Mouse (Mus musculus) CH12.LX (cell line): ENCODE measurements around the gene Fry. TPM values are rescaled to one million over a fixed set of nuclear protein-coding genes. Genes with fewer than 3 reads are reported as not detected.

ENCODE experiments used
- DNase-seq: peaks from one replicate; pipeline ENCODE4 v3.0.0-alpha.2; 2013; ENCODE audit errors: extremely low read depth
- H3K27ac ChIP-seq: 2 replicates; pipeline ENCODE4 v1.5.1; 2012; ENCODE audit warnings: low read depth, mild to moderate bottlenecking, control low read depth, moderate library complexity; ENCODE audit not compliant: insufficient read depth
- H3K27me3 ChIP-seq: replicated peaks from 2 replicates; pipeline ENCODE3; 2012; ENCODE audit warnings: inconsistent platforms
- H3K36me3 ChIP-seq, 2 experiments: replicated peaks in 1 of 2; 2 replicates each; pipeline versions ENCODE3 to v1.6.1; 2012; ENCODE audit warnings: inconsistent platforms in 1 of 2, low read length in 1 of 2, mild to moderate bottlenecking in 1 of 2, mixed read lengths in 1 of 2, moderate library complexity in 1 of 2; ENCODE audit not compliant: control insufficient read depth in 1 of 2, insufficient read depth in 1 of 2
- H3K4me1 ChIP-seq, 2 experiments: 2 replicates each; pipeline ENCODE4 v1.6.1; 2012; ENCODE audit warnings: inconsistent platforms in 1 of 2, moderate library complexity in 1 of 2; ENCODE audit not compliant: insufficient read depth in 2 of 2, control insufficient read depth in 1 of 2
- H3K4me2 ChIP-seq: 2 replicates; pipeline ENCODE4 v1.6.1; 2012; ENCODE audit warnings: low read depth, mild to moderate bottlenecking, control low read depth; ENCODE audit not compliant: poor library complexity, insufficient read depth, severe bottlenecking
- H3K4me3 ChIP-seq, 3 experiments: fragments of 150-350 bp in 1 of 3; sonication (generic) in 1 of 3; replicated peaks in 1 of 3; 2 replicates each; pipeline versions ENCODE3 to v1.5.1; 2011 to 2012; ENCODE audit warnings: low read depth in 2 of 3, low read length in 2 of 3, mild to moderate bottlenecking in 2 of 3, moderate library complexity in 2 of 3, control low read depth in 1 of 3, improper control_type of control experiment in 1 of 3, inconsistent platforms in 1 of 3, mixed read lengths in 1 of 3; ENCODE audit not compliant: poor library complexity in 1 of 3
- H3K79me2 ChIP-seq: replicated peaks from 2 replicates; pipeline ENCODE4 v1.6.1; 2012; ENCODE audit warnings: mild to moderate bottlenecking, moderate library complexity; ENCODE audit not compliant: control insufficient read depth, poor library complexity, insufficient read depth, severe bottlenecking; ENCODE audit errors: extremely low read depth
- H3K9ac ChIP-seq: 2 replicates; pipeline ENCODE4 v1.6.1; 2012; ENCODE audit warnings: low read depth, mild to moderate bottlenecking, control low read depth, moderate library complexity; ENCODE audit not compliant: insufficient read depth
- H3K9me3 ChIP-seq: replicated peaks from 2 replicates; pipeline ENCODE3; 2012; ENCODE audit warnings: low read length, inconsistent platforms, mixed read lengths
- BHLHE40 ChIP-seq: IDR thresholded peaks from 2 replicates; pipeline ENCODE4 v1.6.1; 2011; ENCODE audit warnings: mild to moderate bottlenecking, low read depth, low read length, improper control_type of control experiment
- CHD1 ChIP-seq: IDR thresholded peaks from 2 replicates; pipeline ENCODE4 v1.6.1; 2012; ENCODE audit warnings: low read depth, low read length, improper control_type of control experiment, inconsistent platforms
- E2F4 ChIP-seq: IDR thresholded peaks from 2 replicates; pipeline ENCODE4 v1.6.1; 2011; ENCODE audit warnings: low read depth, low read length, improper control_type of control experiment; ENCODE audit not compliant: insufficient replicate concordance
- ELF1 ChIP-seq: IDR thresholded peaks from 2 replicates; pipeline ENCODE4 v1.6.1; 2014; ENCODE audit warnings: low read depth, mild to moderate bottlenecking, inconsistent platforms, low read length, improper control_type of control experiment
- ETS1 ChIP-seq: conservative IDR thresholded peaks from 2 replicates; pipeline ENCODE4 v1.6.1; 2012; ENCODE audit warnings: low read depth, mild to moderate bottlenecking, inconsistent platforms, low read length, improper control_type of control experiment, moderate library complexity
- HCFC1 ChIP-seq: IDR thresholded peaks from 2 replicates; pipeline ENCODE4 v1.6.1; 2012; ENCODE audit warnings: low read depth, mild to moderate bottlenecking, inconsistent platforms, low read length, improper control_type of control experiment
- IRF4 ChIP-seq: IDR thresholded peaks from 2 replicates; pipeline ENCODE4 v1.6.1; 2014; ENCODE audit warnings: low read depth, mild to moderate bottlenecking, inconsistent platforms, low read length, improper control_type of control experiment
- MAX ChIP-seq: IDR thresholded peaks from 2 replicates; pipeline ENCODE4 v1.6.1; 2011; ENCODE audit warnings: low read length, improper control_type of control experiment
- MYC ChIP-seq: IDR thresholded peaks from 2 replicates; pipeline ENCODE4 v1.6.1; 2011; ENCODE audit warnings: low read depth, mild to moderate bottlenecking, improper control_type of control experiment, low read length
- NRF1 ChIP-seq: IDR thresholded peaks from 2 replicates; pipeline ENCODE4 v1.6.1; 2014; ENCODE audit warnings: low read depth, mild to moderate bottlenecking, inconsistent platforms, low read length, improper control_type of control experiment, moderate library complexity
- POLR2AphosphoS2 ChIP-seq: IDR thresholded peaks from 2 replicates; pipeline ENCODE4 v1.6.1; 2011; ENCODE audit warnings: low read depth, low read length, improper control_type of control experiment
- RCOR1 ChIP-seq: conservative IDR thresholded peaks from 2 replicates; pipeline ENCODE4 v1.6.1; 2012; ENCODE audit warnings: low read depth, mild to moderate bottlenecking, inconsistent platforms, low read length, improper control_type of control experiment
- TBP ChIP-seq: conservative IDR thresholded peaks from 2 replicates; pipeline ENCODE4 v1.6.1; 2011; ENCODE audit warnings: low read depth, low read length, improper control_type of control experiment
- TCF12 ChIP-seq: IDR thresholded peaks from 2 replicates; pipeline ENCODE4 v1.6.1; 2014; ENCODE audit warnings: low read depth, mild to moderate bottlenecking, inconsistent platforms, low read length, improper control_type of control experiment
- UBTF ChIP-seq: IDR thresholded peaks from 2 replicates; pipeline ENCODE4 v1.6.1; 2012; ENCODE audit warnings: low read depth, mild to moderate bottlenecking, inconsistent platforms, low read length, improper control_type of control experiment, moderate library complexity
- USF1 ChIP-seq: IDR thresholded peaks from 2 replicates; pipeline ENCODE4 v1.6.1; 2014; ENCODE audit warnings: low read depth, mild to moderate bottlenecking, inconsistent platforms, low read length, improper control_type of control experiment
- USF2 ChIP-seq: conservative IDR thresholded peaks from 2 replicates; pipeline ENCODE4 v1.6.1; 2011; ENCODE audit warnings: low read depth, low read length, improper control_type of control experiment
- ZC3H11A ChIP-seq: IDR thresholded peaks from 2 replicates; pipeline ENCODE4 v1.6.1; 2012; ENCODE audit warnings: low read depth, mild to moderate bottlenecking, inconsistent platforms, low read length, improper control_type of control experiment
- ZKSCAN1 ChIP-seq: IDR thresholded peaks from 2 replicates; pipeline ENCODE4 v1.6.1; 2012; ENCODE audit warnings: low read depth, inconsistent platforms, low read length, improper control_type of control experiment, borderline replicate concordance
- ZNF384 ChIP-seq: IDR thresholded peaks from 2 replicates; pipeline ENCODE4 v1.6.1; 2012; ENCODE audit warnings: low read depth, low read length, improper control_type of control experiment, inconsistent platforms
- dilution Hi-C: fragments of 300-500 bp; cut with MboI; formaldehyde crosslinking; loops from 2 replicates; pipeline ENCODE4 v1.14.3; 2020; ENCODE audit warnings: low sequenced_read_pairs; ENCODE audit not compliant: extremely low pct_unique_long_range_greater_than_20kb, extremely low pct_ligation_motif_present
- in situ Hi-C: fragments of 300-500 bp; cut with MboI; formaldehyde crosslinking; loops from 3 replicates; pipeline ENCODE4 v1.14.3; 2019; ENCODE audit warnings: low sequenced_read_pairs, low pct_ligation_motif_present, low pct_unique_long_range_greater_than_20kb, mixed read lengths
- polyA plus RNA-seq: library from polyadenylated mRNA; unstranded; fragments of >175 nt; gene quantifications from 2 replicates; pipeline ENCODE4 v1.2.1, GENCODE M21; 2012; ENCODE audit warnings: low read depth; ENCODE audit not compliant: insufficient read length
- total RNA-seq, 2 experiments: library from RNA; depleted of rRNA; stranded (reverse); fragments of 300-350 nt in 1 of 2; fragments of >200 nt in 1 of 2; gene quantifications; 2 replicates each; pipeline ENCODE4 v1.2.3; 2012 to 2014

Fry gene
- total and polyA plus RNA-seq, 3 experiments: 0.34 to 0.80 (median 0.34) TPM

- Histone ChIP-seq H3K9me3 (peaks cover 27% of the 10 kb centered on the region), H3K79me2 (no peaks in the 10 kb centered on the region), H3K27ac (no peak overlapping the region), H3K4me3 (no peak overlapping the region), H3K9ac (no peak overlapping the region), H3K4me2 (no peak overlapping the region), H3K36me3 (no peaks in the 10 kb centered on the region), H3K27me3 (no peaks in the 10 kb centered on the region), H3K4me1 (no peaks in the 10 kb centered on the region)
- dilution Hi-C loops (no loop called here), in situ Hi-C loops (no loop called here)
- TF ChIP-seq E2F4: no peak
- no peak for DNase-seq
Measured at GRCm38 (mm10) chr5:150313229-150313628, 194.8 kb downstream of the Fry start.

- no peak overlapping the region for H3K4me2 ChIP-seq
- in situ Hi-C loops: no loop called here
- H3K27me3 ChIP-seq: no peaks in the 10 kb centered on the region
- TF ChIP-seq RCOR1 (no peak), ZNF384 (no peak), MAX (no peak), ZKSCAN1 (no peak), BHLHE40 (no peak), CHD1 (no peak), NRF1 (no peak), IRF4 (no peak), E2F4 (no peak), POLR2AphosphoS2 (no peak), USF1 (no peak), TCF12 (no peak)
- TF ChIP-seq, all 38 proteins: peak for 0
- Histone ChIP-seq H3K27ac (no peak overlapping the region), H3K4me1 (no peaks in the 10 kb centered on the region), H3K9ac (no peak overlapping the region), H3K79me2 (no peaks in the 10 kb centered on the region), H3K4me3 (no peak overlapping the region), H3K36me3 (no peaks in the 10 kb centered on the region), H3K9me3 (peaks cover 28% of the 10 kb centered on the region)
- no peak for DNase-seq
- dilution Hi-C loops: no loop called here
Measured at GRCm38 (mm10) chr5:150314582-150314981, 196.1 kb downstream of the Fry start.

DNA sequence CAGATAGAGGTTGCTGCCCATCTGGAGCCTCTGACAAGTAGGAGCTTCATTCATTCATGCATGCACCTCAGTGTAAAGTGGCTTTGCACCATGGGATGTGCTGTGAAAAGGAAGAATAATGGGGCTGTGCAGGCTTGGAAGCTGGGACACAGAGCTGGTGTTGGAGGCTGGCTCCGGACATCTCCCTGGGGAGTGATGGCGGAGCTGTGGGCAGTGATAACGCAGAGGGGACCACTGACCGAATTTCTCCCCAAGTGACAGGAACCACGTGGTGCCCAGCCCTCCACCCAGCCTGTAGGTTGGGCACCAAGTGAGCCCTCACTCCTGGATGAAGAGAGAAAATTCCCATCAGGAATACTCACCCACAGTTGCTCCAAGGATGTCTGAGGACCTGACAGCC, 207.0 kb downstream of the Fry start:
- no peak overlapping the region for H3K4me2 ChIP-seq
- H3K36me3 ChIP-seq: no peaks in the 10 kb centered on the region
- dilution Hi-C loops: no loop called here
- no peaks in the 10 kb centered on the region for H3K79me2 ChIP-seq
- no peaks in the 10 kb centered on the region for H3K4me1 ChIP-seq
- peaks cover 38% of the 10 kb centered on the region for H3K9me3 ChIP-seq
- H3K9ac ChIP-seq: no peak overlapping the region
- no peak for TF ChIP-seq ZKSCAN1
- TF ChIP-seq MYC: no peak
- TF ChIP-seq ELF1: no peak
- TF ChIP-seq POLR2AphosphoS2: no peak
- no peak for TF ChIP-seq ETS1
- no peak for TF ChIP-seq MAX
- TF ChIP-seq USF2: no peak
- TF ChIP-seq ZC3H11A: no peak
- TF ChIP-seq UBTF: no peak
- TF ChIP-seq ZNF384: no peak
- no peak for TF ChIP-seq E2F4
- no peak for TF ChIP-seq CHD1
- TF ChIP-seq NRF1: no peak
- TF ChIP-seq HCFC1: no peak
- TF ChIP-seq TBP: no peak
- TF ChIP-seq, all 38 proteins: peak for 0
- DNase-seq: no peak
- no peak overlapping the region for H3K27ac ChIP-seq
- H3K27me3 ChIP-seq: no peaks in the 10 kb centered on the region
- in situ Hi-C loops: no loop called here
- no peak overlapping the region for H3K4me3 ChIP-seq
